In the genomic region with DNA sequence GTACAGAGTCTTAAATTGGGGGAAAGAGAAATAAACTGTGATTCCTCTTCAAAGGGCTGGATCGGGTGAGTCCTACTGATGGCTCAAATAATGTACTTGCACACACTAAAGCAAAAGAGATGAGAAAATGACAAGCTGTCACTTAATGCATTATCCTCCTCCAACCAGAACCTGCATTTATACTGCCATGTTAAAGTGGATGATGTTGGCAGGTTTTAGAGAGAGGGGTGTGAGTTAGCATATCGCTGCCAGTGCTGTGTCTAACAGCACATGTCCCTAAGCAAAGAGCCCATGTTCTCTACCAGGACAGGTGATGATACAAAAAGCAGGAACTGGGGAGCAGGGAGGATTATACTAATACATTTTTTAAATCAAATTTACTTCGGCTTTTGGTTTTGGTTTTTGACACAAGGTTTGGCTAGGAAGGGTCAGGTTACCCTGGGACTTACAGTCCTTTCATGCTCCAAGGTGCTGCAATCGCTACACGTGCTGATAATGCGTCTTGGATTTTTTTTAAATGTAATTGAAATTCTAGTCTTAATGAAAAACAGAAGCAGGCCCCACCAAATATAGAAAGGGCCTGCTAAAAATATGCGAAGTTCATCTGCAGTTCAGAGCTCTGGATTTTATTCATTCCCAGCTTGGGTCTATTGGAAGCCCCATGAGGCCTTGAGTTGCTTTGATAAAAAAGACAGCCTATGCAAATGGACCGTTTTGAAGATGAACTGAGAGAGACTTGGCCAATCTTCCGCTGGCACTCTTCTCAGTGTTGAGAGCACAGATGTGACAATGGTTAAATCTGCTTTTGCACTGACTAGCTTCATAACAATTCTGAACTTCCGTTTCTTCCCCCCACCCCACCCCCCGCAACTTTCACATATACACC, we compare ENCODE assay signal across 18 mouse cellular contexts. TPM values are rescaled to one million over a fixed set of nuclear protein-coding genes. Genes with fewer than 3 reads are reported as not detected.
DNase-seq lines count a peak whose midpoint lies in the region; ATAC-seq and TF ChIP-seq lines count a peak whose summit lies in the region.
"Had no signal": no experiment of that assay in that cellular context is flagged by ENCODE, and none has a peak within 500 bp of the region (broad histone marks: within the 10 kb centered on the region; RNA-seq: fewer than 3 reads in every experiment).

No protein-coding gene starts in this region.

- intact Hi-C loops in heart, postnatal 14 days (cut with DNase I) = no loop called here
- intact Hi-C loops in heart, postnatal 25 days (cut with DNase I) = no loop called here

- H3K36me3 ChIP-seq in embryonic facial prominence, embryonic 11.5 days (replicated peaks; ENCODE audit: control insufficient read depth, insufficient read depth, low read depth, low read length) = no peaks in the 10 kb centered on the region
- no peaks in the 10 kb centered on the region for H3K36me3 ChIP-seq in limb, embryonic 14.5 days (ENCODE audit: control insufficient read depth, insufficient read depth, low read length)
- H3K36me3 ChIP-seq: G1E; heart, embryonic 12.5 days; neural tube, embryonic 13.5 days had no signal

- H3K4me3 ChIP-seq in embryonic facial prominence, embryonic 11.5 days (ENCODE audit: low read depth, low read length) = no peak overlapping the region
- no peak overlapping the region for H3K4me3 ChIP-seq in limb, embryonic 14.5 days (replicated peaks; ENCODE audit: low read length)
- H3K4me3 ChIP-seq: heart, embryonic 12.5 days; neural tube, embryonic 13.5 days had no signal

- H3K4me2 ChIP-seq in embryonic facial prominence, embryonic 11.5 days (ENCODE audit: low read depth, low read length) = no peak overlapping the region
- H3K4me2 ChIP-seq in limb, embryonic 14.5 days (replicated peaks; ENCODE audit: low read depth, low read length, severe bottlenecking) = no peak overlapping the region
- H3K4me2 ChIP-seq: heart, embryonic 12.5 days; neural tube, embryonic 13.5 days had no signal

- 40% methylated on average over 11 of the region's 11 CpGs for WGBS in embryonic facial prominence, embryonic 11.5 days
- WGBS in limb, embryonic 14.5 days = 31% methylated on average over 11 of the region's 11 CpGs

- no peaks in the 10 kb centered on the region for H3K9me3 ChIP-seq in embryonic facial prominence, embryonic 11.5 days (replicated peaks; ENCODE audit: control insufficient read depth, low read length)
- H3K9me3 ChIP-seq in limb, embryonic 14.5 days (ENCODE audit: control insufficient read depth, low read length) = no peaks in the 10 kb centered on the region
- H3K9me3 ChIP-seq: G1E; heart, embryonic 12.5 days; neural tube, embryonic 13.5 days had no signal

- no peak overlapping the region for H3K9ac ChIP-seq in embryonic facial prominence, embryonic 11.5 days (replicated peaks; ENCODE audit: low read length)
- H3K9ac ChIP-seq in limb, embryonic 14.5 days (ENCODE audit: low read depth, low read length, severe bottlenecking) = no peak overlapping the region
- H3K9ac ChIP-seq: heart, embryonic 12.5 days; neural tube, embryonic 13.5 days had no signal

- peak; percentile 79 for ATAC-seq in embryonic facial prominence, embryonic 11.5 days (replicated peaks; ENCODE audit: insufficient number of reproducible peaks, low FRiP score, low TSS enrichment, low read depth)
- ATAC-seq in limb, embryonic 14.5 days (ENCODE audit: low FRiP score, low read depth) = peak; percentile 42; the same call in 1 of the 2 replicates

- no peaks in the 10 kb centered on the region for H3K4me1 ChIP-seq in embryonic facial prominence, embryonic 11.5 days (ENCODE audit: control insufficient read depth, insufficient read depth, low read length)
- H3K4me1 ChIP-seq in limb, embryonic 14.5 days (ENCODE audit: control insufficient read depth, insufficient read depth, low read length) = peaks cover 20% of the 10 kb centered on the region
- H3K4me1 ChIP-seq: neural tube, embryonic 13.5 days had no signal

- DNase-seq in heart, adult 11 months = peak; percentile 87
- DNase-seq in heart, postnatal 14 days = no peak
- peak; percentile 46 for DNase-seq in NIH3T3 (ENCODE audit: low read depth)
- peak; percentile 82 for DNase-seq in embryonic facial prominence, embryonic 11.5 days (ENCODE audit: low spot score)
- DNase-seq in limb, embryonic 14.5 days (ENCODE audit: low spot score) = peak; percentile 66
- no peak for DNase-seq in right cerebral cortex, postnatal 25 days
- DNase-seq in heart, postnatal 25 days (ENCODE audit: low spot score) = no peak
- DNase-seq: cerebellum, postnatal 25 days; heart, postnatal 4 days; kidney, adult 8-10 months; kidney, postnatal 25 days; layer of hippocampus, adult 9-11 months; lung, adult 2 months; right cerebral cortex, postnatal 14 days had no signal

- H3K27ac ChIP-seq in embryonic facial prominence, embryonic 11.5 days (replicated peaks; ENCODE audit: low read depth, low read length) = no peak overlapping the region
- H3K27ac ChIP-seq in limb, embryonic 14.5 days (replicated peaks; ENCODE audit: low read depth, low read length) = peak overlapping the region; percentile 33; the same call in 1 of the 2 replicates
- H3K27ac ChIP-seq: neural tube, embryonic 13.5 days had no signal

- no peak for TF ChIP-seq POLR2A in limb, embryonic 14.5 days (IDR thresholded peaks at IDR 0.05; ENCODE audit: borderline replicate concordance, extremely low read depth, insufficient read depth, insufficient read length)

- H3K27me3 ChIP-seq in embryonic facial prominence, embryonic 11.5 days (ENCODE audit: control insufficient read depth, insufficient read depth, low read length) = no peaks in the 10 kb centered on the region
- no peaks in the 10 kb centered on the region for H3K27me3 ChIP-seq in limb, embryonic 14.5 days (ENCODE audit: control insufficient read depth, insufficient read depth, low read length)
- H3K27me3 ChIP-seq: heart, embryonic 12.5 days; neural tube, embryonic 13.5 days had no signal

RNA-seq across cellular contexts. Expression of a gene that starts 24.7 kb away (rescaled TPM):
- total RNA-seq in heart, postnatal 14 days (2021) = under 1 TPM; 0.10 to 0.12 TPM
- polyA plus RNA-seq in embryonic facial prominence, embryonic 11.5 days (2014; fragmentation: Nextera tagmentation; extraction: Ambion mirVana) = 0.20 and 0.56 TPM in 2 replicates
- polyA plus RNA-seq in limb, embryonic 14.5 days (2012; rRNA removed) = 5.7 and 6.7 TPM in 2 replicates
- 5.2 and 5.7 TPM in 2 replicates for polyA plus RNA-seq in limb, embryonic 14.5 days (2014; fragmentation: Nextera tagmentation; extraction: Ambion mirVana)
- total RNA-seq in heart, postnatal 25 days (2021) = under 1 TPM in 1 of 2 experiments, not detected in 1; 0.75 TPM
- total RNA-seq: liver, adult 2 months had no signal
- polyA plus RNA-seq: G1E; heart, embryonic 12.5 days; liver, adult 2 months had no signal

Comparison
In these comparisons a context has a peak if more than half of its experiments do, and no peak if none do; other contexts are left out.
1. DNase-seq: peak in heart, adult 11 months (single experiment), NIH3T3 (single experiment), embryonic facial prominence, embryonic 11.5 days (single experiment) and limb, embryonic 14.5 days (single experiment); none in heart, postnatal 14 days (0 of 2), right cerebral cortex, postnatal 25 days (single experiment) and heart, postnatal 25 days (single experiment).